Mouse (Mus musculus) limb, embryonic 15.5 days (tissue): ENCODE results near the gene Slc47a1. TPM values are rescaled to one million over a fixed set of nuclear protein-coding genes. Genes with fewer than 3 reads are reported as not detected.
"Not testable (repeated sequence)": the region's sequence is repeated elsewhere in the genome, so short reads cannot be mapped to it uniquely, and the experiment has no call there.

ENCODE experiments used
- ATAC-seq: fragments of 200-750 bp; cut with Nextera tagmentation; 2 replicates; pipeline ENCODE4 v1.8.0; 2017; ENCODE audit warnings: low read depth, moderate TSS enrichment; ENCODE audit not compliant: insufficient number of reproducible peaks, low FRiP score, low TSS enrichment
- H3K27ac ChIP-seq: fragments of 300-500 bp; sonication (generic); 2 replicates; pipeline ENCODE4 v1.5.1; 2015; ENCODE audit warnings: moderate library complexity, mild to moderate bottlenecking, inconsistent platforms
- H3K27me3 ChIP-seq: fragments of 300-500 bp; sonication (generic); 2 replicates; pipeline ENCODE4 v1.6.1; 2015; ENCODE audit warnings: inconsistent platforms
- H3K36me3 ChIP-seq: fragments of 300-500 bp; sonication (generic); 2 replicates; pipeline ENCODE4 v1.6.1; 2015; ENCODE audit warnings: inconsistent platforms
- H3K4me1 ChIP-seq: fragments of 300-500 bp; sonication (generic); 2 replicates; pipeline ENCODE4 v1.6.1; 2015; ENCODE audit warnings: inconsistent platforms
- H3K4me2 ChIP-seq: fragments of 300-500 bp; sonication (generic); 2 replicates; pipeline ENCODE4 v1.6.1; 2015; ENCODE audit warnings: mild to moderate bottlenecking, inconsistent platforms
- H3K4me3 ChIP-seq: fragments of 300-500 bp; sonication (generic); 2 replicates; pipeline ENCODE4 v1.5.1; 2015; ENCODE audit warnings: mild to moderate bottlenecking, inconsistent platforms
- H3K9ac ChIP-seq: fragments of 300-500 bp; sonication (generic); 2 replicates; pipeline ENCODE4 v1.6.1; 2015; ENCODE audit warnings: inconsistent platforms
- H3K9me3 ChIP-seq: fragments of 300-500 bp; sonication (generic); 2 replicates; pipeline ENCODE4 v1.6.1; 2016; ENCODE audit warnings: inconsistent platforms
- WGBS: fragments of 180-500 bp; shearing (Covaris S2); methylation state at CpG from one replicate; pipeline ENCODE4 v1.1.7; 2015; 5-methylcytosine and 5-hydroxymethylcytosine counted together
- polyA plus RNA-seq: library from polyadenylated mRNA; unstranded; fragments of >200 nt; fragmentation: Nextera tagmentation; extraction: Ambion mirVana; gene quantifications from 2 replicates; pipeline ENCODE4 v1.2.1, GENCODE M21; 2015

The Slc47a1 gene
- polyA plus RNA-seq, 1 experiment from 2014 or later: 0.97 TPM

DNA sequence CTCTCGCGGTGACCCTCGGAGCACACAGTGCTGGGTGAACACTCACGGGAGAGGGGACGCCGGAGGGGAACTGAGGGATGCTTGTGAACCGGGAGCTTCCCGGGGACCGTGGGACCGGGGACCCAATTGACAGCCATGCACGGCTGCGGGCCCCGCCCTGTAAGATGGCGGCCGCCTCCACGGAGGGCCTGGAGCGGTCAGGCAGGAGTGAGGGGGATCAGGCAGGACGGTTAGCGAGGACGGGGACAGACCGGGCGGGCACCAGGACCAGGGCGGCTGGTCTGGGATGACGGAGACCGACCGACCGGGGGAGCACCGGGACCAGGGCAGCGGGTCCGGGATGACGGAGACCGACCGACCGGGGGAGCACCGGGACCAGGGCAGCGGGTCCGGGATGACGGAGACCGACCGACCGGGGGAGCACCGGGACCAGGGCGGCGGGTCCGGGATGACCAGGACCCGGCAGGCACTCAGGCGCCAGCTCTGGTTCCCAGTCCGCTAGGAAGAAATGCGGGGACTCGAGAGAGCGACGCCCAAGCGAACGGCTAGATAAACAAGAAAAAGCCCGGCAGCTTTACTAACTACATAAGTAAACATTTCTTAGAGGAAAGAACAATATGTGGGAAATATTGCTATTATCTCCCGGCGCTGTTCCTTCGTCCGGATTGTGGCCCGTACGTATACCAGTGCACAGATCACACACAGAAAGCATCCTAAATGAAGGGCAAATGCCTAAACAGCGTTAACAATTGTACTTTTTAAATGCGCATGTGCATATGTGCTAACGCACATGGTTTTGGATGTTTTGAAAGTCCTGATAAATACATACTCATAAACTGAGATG, 30.3 kb upstream of the Slc47a1 start:
- peak overlapping the region; percentile 82 for H3K4me3 ChIP-seq
- ATAC-seq: peak; percentile 89
- no peaks in the 10 kb centered on the region for H3K36me3 ChIP-seq
- WGBS: under 1% methylated on average over 63 of the region's 64 CpGs
- peak overlapping the region; percentile 97 for H3K27ac ChIP-seq
- no peaks in the 10 kb centered on the region for H3K27me3 ChIP-seq
- no peaks in the 10 kb centered on the region for H3K9me3 ChIP-seq
- peaks cover 7% of the 10 kb centered on the region; the same call in 1 of the 2 replicates for H3K4me1 ChIP-seq
- H3K9ac ChIP-seq: peak overlapping the region; percentile 76
- peak overlapping the region; percentile 55 for H3K4me2 ChIP-seq

- Histone ChIP-seq H3K9ac (peak overlapping the region; percentile 76), H3K27ac (peak overlapping the region; percentile 97)
Measured at GRCm38 (mm10) chr11:61407638-61408183, 29.6 kb upstream of the Slc47a1 start.

DNA sequence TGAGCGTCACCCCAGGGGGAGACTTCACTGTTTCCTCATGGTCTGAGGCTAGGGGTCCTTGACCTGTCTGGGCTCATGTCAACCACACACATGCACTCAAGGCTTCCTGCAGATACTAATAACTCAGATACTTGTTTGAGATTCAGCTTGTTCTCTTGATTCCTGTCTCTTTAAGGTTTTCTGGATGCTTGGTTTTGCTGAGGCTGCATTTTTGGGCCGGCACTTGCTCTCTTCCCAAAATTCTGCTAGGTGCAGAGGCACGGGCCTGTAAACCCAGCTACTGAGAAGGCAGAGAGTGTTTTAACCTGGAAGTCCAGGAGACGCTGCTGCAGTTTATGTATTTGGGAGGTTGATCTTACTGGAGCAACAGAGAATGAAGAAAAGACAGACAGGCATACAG, 23.6 kb upstream of the Slc47a1 start:
- Histone ChIP-seq H3K4me1 (0 out of 2 replicates have a peak, but pooled peaks cover 3% of the 10 kb centered on the region), H3K4me3 (no peak overlapping the region), H3K9me3 (no peaks in the 10 kb centered on the region), H3K27ac (no peak overlapping the region), H3K27me3 (no peaks in the 10 kb centered on the region), H3K36me3 (no peaks in the 10 kb centered on the region), H3K4me2 (no peak overlapping the region), H3K9ac (no peak overlapping the region)
- 75% methylated on average over 4 of the region's 4 CpGs for WGBS
- no peak for ATAC-seq

More at GRCm38 (mm10) chr11:61407638-61408183, 29.6 kb upstream of the Slc47a1 start:
- Histone ChIP-seq H3K4me1 (peaks cover 7% of the 10 kb centered on the region; the same call in 1 of the 2 replicates), H3K9me3 (no peaks in the 10 kb centered on the region), H3K36me3 (no peaks in the 10 kb centered on the region), H3K4me2 (peak overlapping the region; percentile 55), H3K4me3 (peak overlapping the region; percentile 82), H3K27me3 (no peaks in the 10 kb centered on the region)
- WGBS: 1% methylated on average over 39 of the region's 39 CpGs
- peak; percentile 93 for ATAC-seq

- H3K27ac ChIP-seq: no peak overlapping the region
- H3K9ac ChIP-seq: no peak overlapping the region
- H3K4me2 ChIP-seq: no peak overlapping the region
- no peaks in the 10 kb centered on the region for H3K9me3 ChIP-seq
- no peak for ATAC-seq
- H3K4me1 ChIP-seq: 0 out of 2 replicates have a peak, but pooled peaks cover 3% of the 10 kb centered on the region
- no peaks in the 10 kb centered on the region for H3K27me3 ChIP-seq
- no peaks in the 10 kb centered on the region for H3K36me3 ChIP-seq
- H3K4me3 ChIP-seq: no peak overlapping the region
- WGBS: 73% methylated on average over 8 of the region's 8 CpGs
Measured at GRCm38 (mm10) chr11:61400681-61401346, 22.7 kb upstream of the Slc47a1 start.

GRCm38 (mm10) chr11:61397423-61398043, 19.4 kb upstream of the Slc47a1 start:
- 94% methylated on average over 18 of the region's 18 CpGs for WGBS
- H3K27me3 ChIP-seq, ATAC-seq, H3K9ac ChIP-seq, H3K4me3 ChIP-seq, H3K36me3 ChIP-seq, H3K4me2 ChIP-seq, H3K9me3 ChIP-seq, H3K27ac ChIP-seq, H3K4me1 ChIP-seq: not testable (repeated sequence)

DNA sequence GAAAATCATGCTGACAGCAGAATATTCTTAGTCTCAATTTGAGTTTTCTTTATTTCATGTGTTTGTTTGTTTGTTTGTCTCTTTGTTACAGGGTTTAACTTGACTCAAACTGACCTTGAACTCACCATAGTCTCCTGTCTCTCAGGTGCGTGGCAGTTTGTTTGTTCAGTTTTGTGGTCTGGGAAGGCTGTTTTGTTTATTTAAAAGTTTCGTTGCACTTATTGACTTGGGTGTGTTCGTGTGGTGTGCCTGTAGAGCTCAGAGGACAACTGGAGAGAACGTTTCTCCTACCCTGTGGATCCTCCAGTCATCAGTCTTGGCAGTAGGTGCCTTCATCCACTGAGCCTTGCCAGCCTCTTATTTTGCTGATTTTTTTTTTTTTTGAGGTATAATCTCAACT, 10.8 kb upstream of the Slc47a1 start:
- WGBS: 70% methylated on average over 4 of the region's 4 CpGs

DNA sequence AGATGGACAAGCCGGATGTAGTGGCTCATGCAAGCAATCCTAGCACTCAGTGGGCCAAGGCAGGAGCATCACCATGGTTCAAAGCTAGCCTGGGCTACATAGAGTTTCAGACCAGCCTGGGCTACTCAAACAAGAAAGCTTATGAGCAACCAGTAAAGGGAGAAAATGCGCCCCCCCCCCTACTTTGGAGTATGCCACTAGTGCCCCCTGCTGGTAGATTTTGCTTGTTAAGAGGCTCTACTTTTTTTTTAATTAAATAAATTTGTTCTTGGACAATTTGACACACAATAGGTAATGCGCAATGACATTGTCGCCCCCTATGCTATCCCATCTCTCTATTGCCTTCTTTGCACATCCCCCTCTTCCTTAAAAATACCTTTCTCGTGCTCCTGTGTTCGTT, 9.9 kb upstream of the Slc47a1 start:
- no peaks in the 10 kb centered on the region for H3K36me3 ChIP-seq
- no peaks in the 10 kb centered on the region for H3K4me1 ChIP-seq
- ATAC-seq: no peak
- H3K4me3 ChIP-seq: no peak overlapping the region
- no peak overlapping the region for H3K4me2 ChIP-seq
- 67% methylated on average over 6 of the region's 6 CpGs for WGBS
- no peaks in the 10 kb centered on the region for H3K9me3 ChIP-seq
- no peak overlapping the region for H3K27ac ChIP-seq
- no peaks in the 10 kb centered on the region for H3K27me3 ChIP-seq
- no peak overlapping the region for H3K9ac ChIP-seq

More for the DNA sequence above, 10.8 kb upstream of the Slc47a1 start:
- Histone ChIP-seq H3K27me3 (no peaks in the 10 kb centered on the region), H3K36me3 (no peaks in the 10 kb centered on the region), H3K4me2 (no peak overlapping the region), H3K4me1 (no peaks in the 10 kb centered on the region), H3K9ac (no peak overlapping the region), H3K27ac (no peak overlapping the region), H3K4me3 (no peak overlapping the region), H3K9me3 (no peaks in the 10 kb centered on the region)
- no peak for ATAC-seq

- no peak overlapping the region for H3K27ac ChIP-seq
- no peaks in the 10 kb centered on the region for H3K9me3 ChIP-seq
- no peaks in the 10 kb centered on the region for H3K4me1 ChIP-seq
- H3K36me3 ChIP-seq: no peaks in the 10 kb centered on the region
- 68% methylated on average over 6 of the region's 6 CpGs for WGBS
- ATAC-seq: no peak
- H3K4me3 ChIP-seq: no peak overlapping the region
- no peaks in the 10 kb centered on the region for H3K27me3 ChIP-seq
- no peak overlapping the region for H3K9ac ChIP-seq
- H3K4me2 ChIP-seq: no peak overlapping the region
Measured at GRCm38 (mm10) chr11:61387233-61387632, 9.1 kb upstream of the Slc47a1 start.

- no peak overlapping the region for H3K9ac ChIP-seq
- no peak overlapping the region for H3K27ac ChIP-seq
- H3K4me1 ChIP-seq: no peaks in the 10 kb centered on the region
- 69% methylated on average over 4 of the region's 4 CpGs for WGBS
- no peak for ATAC-seq
- no peaks in the 10 kb centered on the region for H3K9me3 ChIP-seq
- no peaks in the 10 kb centered on the region for H3K36me3 ChIP-seq
- no peaks in the 10 kb centered on the region for H3K27me3 ChIP-seq
- no peak overlapping the region for H3K4me2 ChIP-seq
- no peak overlapping the region for H3K4me3 ChIP-seq
Measured at GRCm38 (mm10) chr11:61385725-61386124, 7.6 kb upstream of the Slc47a1 start.

DNA sequence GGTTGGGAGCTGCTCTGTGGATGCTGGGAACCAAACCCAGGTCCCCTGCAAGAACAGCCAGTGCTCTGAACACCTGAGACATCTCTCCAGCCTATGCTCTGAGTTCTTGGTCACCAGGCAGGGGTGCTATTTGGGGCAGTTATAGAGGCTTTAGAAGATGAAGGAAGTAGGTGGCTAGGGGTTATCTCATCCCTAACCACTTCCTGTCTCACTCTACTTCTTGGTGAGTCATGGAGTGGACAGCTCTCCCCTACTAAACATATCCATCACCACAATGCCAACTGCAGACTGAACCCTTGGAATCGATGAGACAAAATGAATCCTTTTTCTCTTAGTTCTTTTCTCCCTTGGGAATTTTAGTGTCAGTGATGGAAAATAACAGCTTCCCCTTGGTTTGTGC, 3.1 kb upstream of the Slc47a1 start:
- Histone ChIP-seq H3K9me3 (no peaks in the 10 kb centered on the region), H3K27me3 (peaks cover 38% of the 10 kb centered on the region), H3K4me1 (peaks cover 8% of the 10 kb centered on the region), H3K27ac (no peak overlapping the region), H3K4me2 (no peak overlapping the region), H3K4me3 (no peak overlapping the region), H3K36me3 (no peaks in the 10 kb centered on the region), H3K9ac (no peak overlapping the region)
- WGBS: 93% methylated on average over 1 of the region's 1 CpGs
- ATAC-seq: no peak

DNA sequence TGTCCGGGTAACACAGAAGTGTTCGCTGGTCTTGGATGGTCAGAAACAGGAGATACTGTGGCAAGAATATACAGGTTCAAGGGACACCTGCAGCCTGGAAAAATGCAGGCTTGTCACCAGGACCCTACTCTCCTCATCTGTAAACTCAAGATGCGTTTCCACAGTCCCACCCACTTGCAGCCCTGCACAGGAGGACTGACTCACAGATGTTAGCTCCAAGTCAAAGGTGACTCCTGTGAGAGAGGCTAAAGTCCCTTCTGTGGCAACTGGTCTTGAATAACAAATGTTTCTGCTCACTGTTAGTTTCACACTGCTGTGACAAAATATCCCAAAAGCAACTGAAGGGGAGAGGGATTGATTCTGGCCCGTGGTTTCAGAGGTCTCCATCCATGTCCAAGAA, 506 bp upstream of the Slc47a1 start:
- no peak overlapping the region for H3K27ac ChIP-seq
- H3K4me2 ChIP-seq: no peak overlapping the region
- peaks cover 45% of the 10 kb centered on the region for H3K27me3 ChIP-seq
- peaks cover 8% of the 10 kb centered on the region for H3K4me1 ChIP-seq
- 71% methylated on average over 4 of the region's 4 CpGs for WGBS
- H3K9ac ChIP-seq: no peak overlapping the region
- no peak for ATAC-seq
- H3K4me3 ChIP-seq: no peak overlapping the region
- H3K9me3 ChIP-seq: no peaks in the 10 kb centered on the region
- no peaks in the 10 kb centered on the region for H3K36me3 ChIP-seq

DNA sequence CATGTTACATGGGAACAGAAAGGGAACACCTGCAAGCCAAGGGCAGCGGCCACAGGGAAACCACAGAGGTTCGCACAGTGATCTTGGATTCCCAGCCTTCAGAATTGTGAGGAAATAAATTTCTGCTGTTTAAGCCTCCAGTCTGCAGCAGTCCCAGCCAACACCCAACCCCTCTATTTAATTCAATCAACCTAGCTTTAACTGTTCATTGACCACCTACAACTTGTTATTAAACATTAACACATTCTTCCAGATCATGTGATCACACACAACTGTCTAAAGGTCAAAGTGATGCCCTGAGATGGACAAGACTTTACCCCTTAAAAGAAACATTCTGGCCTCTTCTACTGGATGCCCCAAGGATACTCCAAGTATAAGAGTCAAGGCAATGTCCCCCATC, 9.5 kb downstream of the Slc47a1 start:
- Histone ChIP-seq H3K9me3 (no peaks in the 10 kb centered on the region), H3K9ac (no peak overlapping the region), H3K27me3 (no peaks in the 10 kb centered on the region), H3K27ac (no peak overlapping the region), H3K4me1 (no peaks in the 10 kb centered on the region), H3K36me3 (no peaks in the 10 kb centered on the region), H3K4me3 (no peak overlapping the region), H3K4me2 (no peak overlapping the region)
- ATAC-seq: no peak
- WGBS: 85% methylated on average over 2 of the region's 2 CpGs
